Mouse (Mus musculus) bone marrow, adult 2 months (tissue): ENCODE measurements around the gene Slc44a5.

Source experiments
- CTCF ChIP-seq: fragments of 200-500 bp; IDR thresholded peaks from 2 replicates; pipeline ENCODE4 v1.5.1; 2011; ENCODE audit warnings: low read length, control low read depth; ENCODE audit not compliant: control insufficient read depth, insufficient read depth
- POLR2A ChIP-seq: fragments of 200-500 bp; IDR thresholded peaks from 2 replicates; pipeline ENCODE4 v1.6.1; 2011; ENCODE audit warnings: low read depth, mild to moderate bottlenecking, control low read depth, low read length, borderline replicate concordance; ENCODE audit not compliant: control insufficient read depth

GRCm38 (mm10) chr3:153948176-153948575 lies 25.1 kb upstream of the Slc44a5 start:
- TF ChIP-seq CTCF (no peak), POLR2A (no peak)
